Mouse (Mus musculus): ENCODE measurements at regions not wholly inside any gene's neighbourhood (a gene's known extent, or its start where the extent isn't known, plus 50 kb on each side); places are given as distances from the start of the nearest gene placed in this dataset.

DNA sequence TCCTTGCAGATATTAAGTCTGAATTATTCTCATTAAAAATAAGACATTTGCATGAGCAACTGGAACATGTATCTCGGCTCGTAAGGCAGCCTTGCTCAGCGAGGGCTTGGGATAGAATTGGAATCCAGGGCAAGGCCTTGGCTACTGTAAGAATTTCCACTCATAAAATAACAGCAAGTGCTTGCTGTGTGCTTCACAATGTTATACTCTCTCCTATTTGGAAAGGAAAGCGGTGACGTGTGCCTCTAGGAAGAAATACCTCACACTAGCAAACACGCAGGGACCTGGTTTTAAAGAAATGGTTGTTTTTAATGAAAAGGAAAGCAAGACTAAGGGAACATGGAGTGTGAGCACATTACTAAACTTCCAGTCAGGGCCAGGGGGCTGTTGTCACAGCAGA, 69.3 kb upstream of the Cops8 start:
- H3K9ac ChIP-seq: no peak overlapping the region
- peaks cover 3% of the 10 kb centered on the region; the same call in 1 of the 2 replicates for H3K4me1 ChIP-seq
- no peaks in the 10 kb centered on the region for H3K27me3 ChIP-seq
- no peak overlapping the region for H3K4me2 ChIP-seq
- H3K27ac ChIP-seq: no peak overlapping the region
- H3K36me3 ChIP-seq (ENCODE audit: poor library complexity, severe bottlenecking): no peaks in the 10 kb centered on the region
- whole genome bisulfite sequencing: 92% methylated on average over 6 of the region's 6 CpGs
- ATAC-seq: no peak
- no peaks in the 10 kb centered on the region for H3K9me3 ChIP-seq (replicated peaks)
- H3K4me3 ChIP-seq: no peak overlapping the region

DNA sequence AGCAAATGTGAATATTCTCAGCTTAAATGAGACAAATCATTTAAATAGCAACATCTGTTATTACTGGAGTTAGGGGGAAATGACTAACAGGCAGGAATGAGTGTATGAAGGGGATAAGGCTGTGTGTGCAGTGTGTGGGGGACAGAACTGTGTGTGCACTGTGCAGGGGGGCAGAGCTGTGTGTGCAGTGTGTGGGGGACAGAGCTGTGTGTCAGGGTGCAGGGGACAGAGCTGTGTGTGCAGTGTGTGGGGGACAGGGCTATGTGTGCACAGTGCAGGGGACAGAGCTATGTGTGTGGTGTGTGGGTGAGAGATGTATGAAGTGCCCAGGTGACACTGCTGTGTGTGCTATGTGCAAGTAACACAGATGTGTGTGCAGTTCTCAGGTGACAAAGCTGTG, 66.7 kb upstream of the Cops8 start:
- no peak for ATAC-seq
- H3K4me1 ChIP-seq: no peaks in the 10 kb centered on the region

GRCm38 (mm10) chr1:90543801-90544795, 58.7 kb upstream of the Cops8 start:
- Histone ChIP-seq H3K4me2 (no peak overlapping the region), H3K36me3 (ENCODE audit: poor library complexity, severe bottlenecking) (no peaks in the 10 kb centered on the region), H3K4me3 (no peak overlapping the region), H3K9ac (no peak overlapping the region), H3K4me1 (peaks cover 4% of the 10 kb centered on the region; the same call in 1 of the 2 replicates), H3K9me3 (replicated peaks) (no peaks in the 10 kb centered on the region; the same call in 1 of the 2 replicates), H3K27ac (no peak overlapping the region), H3K27me3 (no peaks in the 10 kb centered on the region)
- WGBS: 29% methylated on average over 19 of the region's 19 CpGs
- ATAC-seq: no peak

More for the DNA sequence above, 66.7 kb upstream of the Cops8 start:
- Histone ChIP-seq H3K27ac (no peak overlapping the region), H3K9ac (no peak overlapping the region), H3K4me2 (no peak overlapping the region), H3K27me3 (no peaks in the 10 kb centered on the region), H3K9me3 (replicated peaks) (no peaks in the 10 kb centered on the region), H3K36me3 (ENCODE audit: poor library complexity, severe bottlenecking) (no peaks in the 10 kb centered on the region), H3K4me3 (no peak overlapping the region)

DNA sequence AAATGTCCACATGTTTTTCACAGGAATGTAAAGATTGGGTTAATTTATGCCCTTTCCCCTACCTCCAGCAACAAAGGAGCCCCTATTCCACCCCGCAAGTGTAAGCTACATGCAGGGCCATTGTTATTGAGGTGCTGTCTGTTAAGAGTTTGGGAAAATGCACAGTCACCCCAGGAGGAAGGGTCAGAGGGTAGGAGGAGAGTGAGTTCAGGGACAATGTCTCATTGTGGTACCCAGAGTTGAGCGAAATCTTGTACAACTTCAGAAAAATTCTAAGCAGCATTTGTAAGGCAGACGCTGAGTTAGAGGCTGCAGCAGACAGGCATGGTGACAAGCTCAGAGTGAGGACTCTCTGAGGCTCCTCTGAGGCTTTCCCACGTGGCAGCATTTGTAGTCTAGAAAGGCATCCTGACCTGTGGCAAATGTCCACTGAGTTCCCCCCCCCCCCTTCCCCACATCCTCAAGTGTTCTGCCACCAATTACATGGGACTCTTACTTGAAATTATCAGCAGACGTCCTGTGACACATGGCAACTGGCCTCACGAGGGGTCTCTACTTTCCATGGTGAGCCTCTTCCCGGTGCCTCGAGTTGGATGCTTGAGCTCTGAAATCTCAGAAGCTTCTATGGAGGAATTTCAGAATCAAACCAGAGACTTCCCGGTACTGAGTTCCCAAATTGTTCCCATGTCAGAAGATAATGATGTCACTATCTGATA, 57.8 kb upstream of the Cops8 start:
- 30% methylated on average over 9 of the region's 9 CpGs for WGBS
- H3K9me3 ChIP-seq (replicated peaks): no peaks in the 10 kb centered on the region; the same call in 1 of the 2 replicates
- H3K27ac ChIP-seq: no peak overlapping the region
- no peak overlapping the region for H3K9ac ChIP-seq
- no peaks in the 10 kb centered on the region for H3K36me3 ChIP-seq (ENCODE audit: poor library complexity, severe bottlenecking)
- H3K4me2 ChIP-seq: no peak overlapping the region
- no peaks in the 10 kb centered on the region for H3K27me3 ChIP-seq
- H3K4me1 ChIP-seq: peaks cover 4% of the 10 kb centered on the region; the same call in 1 of the 2 replicates
- no peak overlapping the region for H3K4me3 ChIP-seq
- no peak for ATAC-seq

- ATAC-seq: no peak
- Histone ChIP-seq H3K4me2 (no peak overlapping the region), H3K27ac (no peak overlapping the region), H3K4me1 (no peaks in the 10 kb centered on the region), H3K27me3 (no peaks in the 10 kb centered on the region), H3K9ac (no peak overlapping the region), H3K4me3 (no peak overlapping the region), H3K9me3 (replicated peaks) (no peaks in the 10 kb centered on the region; the same call in 1 of the 2 replicates), H3K36me3 (ENCODE audit: poor library complexity, severe bottlenecking) (no peaks in the 10 kb centered on the region)
- WGBS: 93% methylated on average over 5 of the region's 6 CpGs
Observed at GRCm38 (mm10) chr1:90552644-90553043, 50.1 kb upstream of the Cops8 start.

Measured in forebrain, embryonic 13.5 days (tissue).